Mouse (Mus musculus) kidney, adult 2 months (tissue): Measurements from ENCODE around the gene Igdcc3. TPM values are rescaled to one million over a fixed set of nuclear protein-coding genes. Genes with fewer than 3 reads are reported as not detected.

Experiments
- DNase-seq: peaks from one replicate; pipeline ENCODE4 v3.0.0; 2021
- H3K27ac ChIP-seq: fragments of 200-500 bp; 2 replicates; pipeline ENCODE4 v1.5.1; 2012; ENCODE audit warnings: low read depth, low read length, control low read depth, inconsistent platforms; ENCODE audit not compliant: insufficient read depth
- H3K27me3 ChIP-seq: fragments of 200-500 bp; replicated peaks from 2 replicates; pipeline ENCODE4 v1.6.1; 2012; ENCODE audit warnings: mild to moderate bottlenecking, moderate library complexity, low read length, inconsistent platforms; ENCODE audit not compliant: control insufficient read depth, insufficient read depth
- H3K36me3 ChIP-seq: fragments of 200-500 bp; 2 replicates; pipeline ENCODE4 v1.6.1; 2012; ENCODE audit warnings: mild to moderate bottlenecking, moderate library complexity, low read length, inconsistent platforms; ENCODE audit not compliant: control insufficient read depth, insufficient read depth
- H3K4me1 ChIP-seq: fragments of 200-500 bp; 2 replicates; pipeline ENCODE4 v1.6.1; 2011; ENCODE audit warnings: low read length; ENCODE audit not compliant: control insufficient read depth, insufficient read depth
- H3K4me3 ChIP-seq: fragments of 200-500 bp; 2 replicates; pipeline ENCODE4 v1.5.1; 2011; ENCODE audit warnings: mild to moderate bottlenecking, low read depth, low read length, control low read depth; ENCODE audit not compliant: insufficient read depth
- CTCF ChIP-seq: fragments of 200-500 bp; conservative IDR thresholded peaks from 2 replicates; pipeline ENCODE4 v1.5.1; 2011; ENCODE audit warnings: low read depth, mild to moderate bottlenecking, control low read depth, low read length, moderate library complexity, mixed read lengths; ENCODE audit not compliant: insufficient read depth, insufficient read length
- POLR2A ChIP-seq: fragments of 200-500 bp; IDR thresholded peaks from one replicate; pipeline ENCODE4 v1.6.1; 2011; ENCODE audit warnings: low read depth, low read length, control low read depth
- WGBS: fragments of 180-500 bp; shearing (Covaris S2); methylation state at CpG from one replicate; pipeline ENCODE4 v1.1.7; 2018; 5-methylcytosine and 5-hydroxymethylcytosine counted together
- polyA plus RNA-seq: library from polyadenylated mRNA; depleted of rRNA; stranded (reverse); fragments of >200 nt; gene quantifications from 2 replicates; pipeline ENCODE4 v1.2.3, GENCODE M21; 2012

Igdcc3 gene
- polyA plus RNA-seq, 1 experiment, result 0.72 TPM

DNA sequence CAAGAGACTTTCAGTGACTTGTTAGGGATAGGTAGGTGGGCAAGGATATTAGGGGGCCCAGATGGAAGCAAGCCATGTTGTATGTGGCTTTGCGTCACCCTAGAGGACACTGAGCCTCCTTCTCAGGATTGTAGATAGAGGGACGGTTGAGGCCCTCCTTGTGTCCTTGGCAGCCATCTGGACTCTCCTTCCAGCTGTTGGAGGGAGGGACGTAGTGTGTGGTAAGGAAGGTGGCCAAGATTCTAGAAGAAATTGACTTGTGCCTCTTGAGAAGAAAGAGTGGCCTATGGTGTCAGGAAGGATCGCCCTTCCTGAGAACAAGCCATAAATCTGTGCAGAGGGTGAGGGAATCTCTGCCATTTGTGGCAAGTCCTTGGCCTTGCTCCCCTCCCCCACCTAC is 34.2 kb upstream of the Igdcc3 start:
- no peak for DNase-seq
- H3K36me3 ChIP-seq, result no peaks in the 10 kb centered on the region
- TF ChIP-seq POLR2A (no peak), CTCF (no peak)
- no peak overlapping the region for H3K4me3 ChIP-seq
- WGBS, result 76% methylated on average over 4 of the region's 4 CpGs
- peaks cover 1% of the 10 kb centered on the region; the same call in 1 of the 2 replicates for H3K27me3 ChIP-seq
- no peak overlapping the region for H3K27ac ChIP-seq
- H3K4me1 ChIP-seq, result 0 out of 2 replicates have a peak, but pooled peaks cover 3% of the 10 kb centered on the region

DNA sequence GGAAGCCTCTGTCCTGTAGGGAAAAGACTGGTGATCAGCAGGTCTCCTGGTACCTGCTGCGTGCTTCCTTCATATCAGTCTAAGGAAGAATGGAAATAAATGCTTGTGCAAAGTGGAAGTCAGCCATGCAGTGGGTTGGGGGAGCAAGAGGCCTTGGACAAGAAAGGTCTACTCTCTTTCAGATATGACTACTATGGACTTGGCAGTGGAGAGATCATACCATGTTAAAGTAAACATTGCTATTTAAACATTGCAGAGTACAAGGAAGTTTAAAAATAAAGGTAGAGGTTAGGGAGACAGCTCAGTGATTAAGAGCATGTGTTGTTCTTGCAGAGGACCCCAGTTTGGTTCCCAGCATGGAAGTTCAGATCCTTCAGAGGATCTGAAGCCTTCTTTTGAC is 33.1 kb upstream of the Igdcc3 start:
- 94% methylated on average over 1 of the region's 1 CpGs for WGBS
- Histone ChIP-seq H3K4me3 (no peak overlapping the region), H3K4me1 (no peaks in the 10 kb centered on the region), H3K27ac (no peak overlapping the region), H3K36me3 (no peaks in the 10 kb centered on the region), H3K27me3 (no peaks in the 10 kb centered on the region; the same call in 1 of the 2 replicates)
- no peak for DNase-seq
- TF ChIP-seq CTCF, result no peak
- no peak for TF ChIP-seq POLR2A

DNA sequence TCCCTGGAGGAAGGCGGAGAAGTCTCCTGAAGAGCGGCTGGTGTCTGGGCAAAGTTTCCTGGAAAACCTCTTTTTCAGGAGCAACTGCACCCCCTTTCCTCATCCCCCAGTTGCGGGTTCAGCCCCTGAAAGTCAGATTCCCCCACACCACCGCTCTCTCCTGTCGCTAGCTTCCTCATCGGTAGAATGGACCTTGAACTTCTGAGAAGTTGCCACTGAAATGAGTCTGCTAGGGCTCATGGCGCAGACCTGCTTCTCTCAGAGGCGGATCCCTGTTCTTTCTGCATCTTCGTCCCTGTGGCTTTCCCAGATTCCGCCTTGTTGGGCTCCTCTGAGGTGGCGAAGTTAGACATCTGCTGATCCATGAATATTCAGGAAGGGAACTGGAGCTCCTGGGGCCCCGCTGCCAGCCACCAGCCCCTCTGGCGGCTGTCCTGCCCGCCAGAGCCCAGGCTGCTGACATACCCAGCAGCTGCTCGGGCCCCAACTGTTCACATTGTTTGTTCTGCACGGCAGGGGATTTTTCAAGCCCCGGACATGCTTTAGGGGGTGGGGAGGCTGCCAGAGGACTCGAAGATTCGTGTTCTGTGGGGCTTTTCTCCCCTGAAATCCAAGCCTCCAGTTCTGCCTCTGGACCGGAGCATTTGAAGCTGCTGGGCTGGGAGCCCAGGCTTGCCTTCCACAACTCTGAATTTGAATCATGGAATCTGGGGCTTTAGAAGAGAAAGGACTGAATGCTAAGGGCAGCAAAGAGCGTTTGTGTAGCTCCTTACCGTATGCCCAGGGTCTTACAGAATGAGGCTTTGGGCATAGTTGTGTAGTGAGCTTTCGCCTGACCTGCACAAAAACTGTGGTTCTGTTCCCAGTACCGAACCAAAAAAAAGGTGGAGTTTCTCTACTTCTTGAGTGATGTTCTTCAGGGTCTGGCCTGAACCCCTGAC is 31.6 kb upstream of the Igdcc3 start:
- no peak for TF ChIP-seq POLR2A
- TF ChIP-seq CTCF, result no peak
- H3K4me3 ChIP-seq, result no peak overlapping the region

DNA sequence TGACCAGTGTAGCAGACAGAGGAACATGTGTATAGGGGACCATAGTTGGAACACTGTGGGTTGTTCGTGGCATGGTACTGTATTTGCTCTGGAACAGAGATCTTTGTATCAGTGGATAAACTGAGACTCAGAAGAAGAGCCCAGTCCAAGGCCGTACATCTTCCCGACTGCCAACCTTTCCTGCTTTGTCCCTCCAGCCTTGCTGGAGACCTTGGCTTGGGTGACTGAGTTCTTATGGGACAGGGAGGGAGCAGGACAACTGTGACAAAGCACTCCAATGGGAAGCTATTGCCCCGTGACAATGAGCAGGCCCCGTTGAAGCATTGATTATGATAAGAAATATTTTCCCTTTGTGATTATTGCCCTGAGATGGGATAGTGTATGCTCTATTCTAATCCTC is 29.3 kb upstream of the Igdcc3 start:
- no peak for TF ChIP-seq CTCF
- WGBS, result 91% methylated on average over 5 of the region's 5 CpGs
- Histone ChIP-seq H3K36me3 (no peaks in the 10 kb centered on the region), H3K4me1 (no peaks in the 10 kb centered on the region), H3K27ac (no peak overlapping the region), H3K27me3 (no peaks in the 10 kb centered on the region), H3K4me3 (no peak overlapping the region)
- no peak for DNase-seq

More for the DNA sequence above, 31.6 kb upstream of the Igdcc3 start:
- no peak for DNase-seq
- 37% methylated on average over 24 of the region's 24 CpGs for WGBS
- Histone ChIP-seq H3K27me3 (no peaks in the 10 kb centered on the region), H3K36me3 (no peaks in the 10 kb centered on the region), H3K27ac (no peak overlapping the region), H3K4me1 (no peaks in the 10 kb centered on the region)

DNA sequence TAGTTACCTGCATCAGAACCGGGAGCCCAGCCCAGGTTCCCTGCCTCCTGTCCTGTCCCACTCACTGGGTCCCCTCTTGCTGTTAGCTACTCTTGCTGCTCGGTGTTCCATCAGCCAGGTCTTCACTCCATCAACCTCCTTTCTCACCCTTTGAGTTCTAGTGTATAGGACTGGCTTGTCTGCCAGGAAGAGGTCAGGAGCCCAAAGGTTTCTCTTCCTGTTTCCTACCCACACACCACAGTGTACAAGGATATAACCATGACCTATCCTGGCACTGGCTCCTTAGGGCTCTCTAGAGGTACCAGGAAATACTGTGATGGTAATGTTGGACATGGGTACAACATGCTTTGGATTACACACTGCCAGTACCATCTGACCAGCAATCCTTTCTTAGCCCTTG is 27.3 kb upstream of the Igdcc3 start:
- WGBS, result 92% methylated on average over 2 of the region's 2 CpGs
- no peak for TF ChIP-seq CTCF
- no peak for TF ChIP-seq POLR2A
- Histone ChIP-seq H3K4me1 (no peaks in the 10 kb centered on the region), H3K27me3 (no peaks in the 10 kb centered on the region), H3K27ac (no peak overlapping the region), H3K4me3 (no peak overlapping the region), H3K36me3 (no peaks in the 10 kb centered on the region)
- no peak for DNase-seq

DNA sequence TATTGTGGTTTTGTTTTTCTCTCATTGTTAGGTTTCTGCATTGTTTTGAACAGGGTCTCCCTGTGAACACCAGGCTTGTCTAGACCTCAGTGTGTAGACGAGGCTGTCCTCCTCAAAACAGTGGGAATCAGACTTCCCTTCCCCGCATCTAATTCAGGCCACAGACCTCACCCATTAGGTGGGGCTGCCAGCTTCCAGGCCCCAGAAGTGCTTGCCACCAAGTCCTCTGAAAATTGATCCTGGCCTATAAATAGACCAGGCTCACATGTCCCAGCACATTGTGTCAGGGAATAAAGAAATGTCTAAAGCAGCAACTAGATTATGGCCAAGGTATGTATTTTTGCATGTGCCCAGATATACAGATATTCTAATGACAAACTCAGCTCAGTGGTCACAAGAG is 25.1 kb upstream of the Igdcc3 start:
- Histone ChIP-seq H3K4me1 (no peaks in the 10 kb centered on the region), H3K36me3 (no peaks in the 10 kb centered on the region), H3K27me3 (no peaks in the 10 kb centered on the region), H3K27ac (no peak overlapping the region), H3K4me3 (no peak overlapping the region)
- WGBS, result 91% methylated on average over 2 of the region's 2 CpGs
- TF ChIP-seq CTCF, result no peak
- TF ChIP-seq POLR2A, result no peak
- DNase-seq, result no peak

DNA sequence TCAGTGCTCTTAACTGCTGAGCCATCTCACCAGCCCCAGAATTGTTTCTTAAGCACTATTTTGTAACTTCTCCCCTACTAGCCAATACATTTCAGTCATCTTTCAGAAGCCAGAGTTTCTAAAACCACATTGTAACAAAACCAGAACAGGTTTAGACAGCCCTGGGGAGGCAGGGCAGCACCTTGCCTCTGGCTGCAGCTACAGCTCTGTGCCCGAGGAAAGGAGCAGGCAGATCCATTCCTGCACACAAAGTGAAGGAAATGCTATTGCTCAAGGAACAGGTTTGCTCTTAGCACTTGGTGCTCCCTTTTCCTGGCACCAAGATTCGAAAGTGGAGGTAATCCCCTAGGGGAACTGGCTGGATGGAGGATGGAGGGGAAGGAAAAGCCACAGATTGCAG is 23.5 kb upstream of the Igdcc3 start:
- no peaks in the 10 kb centered on the region for H3K36me3 ChIP-seq
- no peaks in the 10 kb centered on the region for H3K4me1 ChIP-seq
- no peaks in the 10 kb centered on the region for H3K27me3 ChIP-seq
- no peak for DNase-seq
- no peak overlapping the region for H3K4me3 ChIP-seq
- WGBS, result 69% methylated on average over 2 of the region's 2 CpGs
- TF ChIP-seq CTCF (no peak), POLR2A (no peak)
- H3K27ac ChIP-seq, result no peak overlapping the region
